Mouse (Mus musculus): ENCODE data around the gene Rrp12.
"Not testable (repeated sequence)": the region's sequence is repeated elsewhere in the genome, so short reads cannot be mapped to it uniquely, and the experiment has no call there.

Rrp12 gene

GRCm38 (mm10) chr19:41895460-41896318 is at the start of gene Rrp12:
Gene Rrp12, minus strand, starts transcription at chr19:41896173.
- peak; percentile 89 to 92 for DNase-seq

GRCm38 (mm10) chr19:41943841-41944240 is 47.9 kb upstream of the Rrp12 start:
- DNase-seq: no peak

GRCm38 (mm10) chr19:41938539-41938938 is 42.6 kb upstream of the Rrp12 start:
- no peak for DNase-seq

GRCm38 (mm10) chr19:41935921-41936320 is 39.9 kb upstream of the Rrp12 start:
- DNase-seq: no peak

GRCm38 (mm10) chr19:41934124-41934523 is 38.2 kb upstream of the Rrp12 start:
- DNase-seq: peak; percentile 44 to 61

- peak; percentile 98 to 99 for DNase-seq
Observed at GRCm38 (mm10) chr19:41933179-41934086, 37.5 kb upstream of the Rrp12 start, which contains the start of the genes Exosc1 and Zdhhc16. Gene Exosc1, minus strand, starts transcription at chr19:41933423. Gene Zdhhc16, plus strand, starts transcription at chr19:41933480.

GRCm38 (mm10) chr19:41932686-41933085 is 36.7 kb upstream of the Rrp12 start:
- DNase-seq: no peak

GRCm38 (mm10) chr19:41920412-41921067 is 24.6 kb upstream of the Rrp12 start:
- no peak for DNase-seq

- DNase-seq: no peak
Observed at GRCm38 (mm10) chr19:41919471-41919870, 23.5 kb upstream of the Rrp12 start.

- no peak for DNase-seq
Observed at GRCm38 (mm10) chr19:41916853-41917252, 20.9 kb upstream of the Rrp12 start.

GRCm38 (mm10) chr19:41915294-41915693 is 19.3 kb upstream of the Rrp12 start:
- no peak for DNase-seq

GRCm38 (mm10) chr19:41914592-41914882 is 18.6 kb upstream of the Rrp12 start:
- not testable (repeated sequence) for DNase-seq

- no peak for DNase-seq
Observed at GRCm38 (mm10) chr19:41913774-41914591, 18.0 kb upstream of the Rrp12 start.

GRCm38 (mm10) chr19:41912121-41913080 is 16.4 kb upstream of the Rrp12 start:
- peak; percentile 66 for DNase-seq

GRCm38 (mm10) chr19:41911178-41912073 is 15.5 kb upstream of the Rrp12 start, which contains the start of gene Pgam1:
Gene Pgam1, plus strand, starts transcription at chr19:41911923.
- DNase-seq: peak; percentile 98 to 99

- no peak for DNase-seq
Observed at GRCm38 (mm10) chr19:41910396-41910795, 14.4 kb upstream of the Rrp12 start.

GRCm38 (mm10) chr19:41908736-41909135 is 12.8 kb upstream of the Rrp12 start:
- peak in 1 of 2 experiments; percentile 25 for DNase-seq

GRCm38 (mm10) chr19:41907079-41907760 is 11.2 kb upstream of the Rrp12 start:
- peak; percentile 13 to 26 for DNase-seq

Measured in cerebellum, postnatal 10 days (tissue).